Mouse (Mus musculus) layer of hippocampus, adult 8-10 months (tissue): ENCODE data around the gene Agap3. TPM values are rescaled to one million over a fixed set of nuclear protein-coding genes. Genes with fewer than 3 reads are reported as not detected.

Experiments
- DNase-seq, 2 experiments: peaks; one replicate each; pipeline ENCODE4 v3.0.0; 2022; ENCODE audit warnings: low spot score in 2 of 2
- total RNA-seq, 4 experiments: library from RNA; stranded (reverse); gene quantifications; 2 replicates each; pipeline ENCODE4 v1.2.4; 2022

Gene Agap3
- total RNA-seq, 4 experiments from 2014 or later: 563 to 611 (median 584) TPM

GRCm38 (mm10) chr5:24512271-24512670 is 60.3 kb downstream of the Agap3 start:
- no peak for DNase-seq

DNA sequence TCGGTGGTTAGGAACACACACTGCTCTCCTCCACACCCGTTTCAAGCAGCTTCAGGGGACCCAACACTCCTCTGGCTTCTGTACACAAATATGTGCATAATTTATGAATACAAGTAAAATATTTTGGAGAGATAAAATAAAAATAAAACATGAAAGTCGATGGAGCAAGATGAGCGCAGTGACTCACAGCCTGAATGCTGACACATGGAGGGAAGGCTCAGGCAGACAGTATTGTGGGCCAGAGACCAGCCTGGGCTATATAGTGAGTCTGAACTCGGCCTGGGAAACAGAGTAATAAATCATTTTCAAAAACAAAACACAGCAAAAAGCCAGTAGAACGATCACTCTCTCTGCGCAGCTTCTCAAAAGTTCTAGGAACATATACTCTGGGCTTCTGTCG is 69.4 kb downstream of the Agap3 start:
- DNase-seq: no peak

DNA sequence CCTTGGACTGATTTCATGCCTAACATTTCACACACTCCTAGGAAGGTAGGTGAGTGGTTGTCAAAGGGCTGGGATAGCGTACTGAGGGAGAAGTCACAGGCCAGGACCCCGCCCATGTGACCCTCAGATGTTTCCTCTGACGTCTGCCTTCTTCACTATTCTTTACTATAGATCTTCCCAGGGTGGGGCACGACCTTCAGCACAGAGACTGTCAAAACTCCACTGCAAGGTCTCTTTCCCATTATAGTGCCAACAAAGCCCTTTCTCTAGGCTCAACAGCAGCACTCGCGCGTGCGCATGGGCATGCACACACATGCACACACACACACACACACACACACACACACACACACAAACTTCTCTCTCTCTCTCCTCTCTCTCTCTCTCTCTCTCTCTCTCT is 71.8 kb downstream of the Agap3 start:
- DNase-seq: no peak

- DNase-seq: no peak
These were observed 72.5 kb downstream of the Agap3 start for GRCm38 (mm10) chr5:24524522-24524921.

- DNase-seq: no peak
These were observed 73.6 kb downstream of the Agap3 start for GRCm38 (mm10) chr5:24525360-24526189.

GRCm38 (mm10) chr5:24526190-24526888 is 74.4 kb downstream of the Agap3 start:
- DNase-seq: no peak

- DNase-seq: no peak
These were observed 74.9 kb downstream of the Agap3 start, which contains the start of gene Gbx1 for GRCm38 (mm10) chr5:24526889-24527230. TSS of gene Gbx1 (minus strand) at chr5:24527202.

DNA sequence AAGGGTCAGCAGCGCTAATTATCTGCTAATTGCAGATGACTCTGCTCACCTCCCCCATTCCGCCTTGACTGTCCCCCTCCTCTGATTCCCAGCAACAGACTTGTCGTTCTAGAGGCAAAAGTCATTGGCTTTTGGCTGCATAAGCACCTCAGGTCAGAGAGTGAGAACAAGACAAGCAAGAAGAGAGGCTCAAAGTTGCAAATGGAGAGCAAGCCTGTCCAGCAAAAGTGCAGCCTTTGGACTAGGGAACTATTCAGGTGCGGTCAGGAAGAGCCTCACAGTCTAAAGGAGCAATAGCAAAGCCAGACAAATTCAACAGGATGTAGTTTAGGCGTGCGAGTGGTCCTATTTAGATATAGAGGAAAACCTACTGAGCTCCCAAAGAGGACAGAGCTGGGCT is 75.8 kb downstream of the Agap3 start:
- DNase-seq: no peak

- peak; percentile 79 to 92 for DNase-seq
These were observed 78.2 kb downstream of the Agap3 start for GRCm38 (mm10) chr5:24530042-24530689.

DNA sequence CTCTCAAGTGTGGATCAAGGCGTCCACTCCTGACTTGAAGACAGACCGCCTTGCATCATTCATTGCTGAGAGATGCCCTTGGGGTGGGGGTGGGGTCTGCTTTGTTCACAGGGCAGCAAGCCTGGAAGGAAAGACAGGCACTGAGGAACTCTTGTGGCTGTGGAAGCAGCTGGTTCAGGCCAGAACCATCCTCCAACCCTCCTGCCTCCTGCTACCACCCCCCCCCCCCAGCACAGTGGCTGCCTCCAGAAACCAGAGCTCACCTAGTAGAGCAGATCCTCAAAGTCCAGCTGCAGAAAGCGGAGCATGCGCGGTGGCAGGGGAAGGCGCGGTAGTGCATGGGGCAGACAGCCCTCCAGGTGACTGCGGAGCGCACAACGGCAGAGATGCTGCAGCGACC is 81.4 kb downstream of the Agap3 start:
- DNase-seq: no peak

- DNase-seq: no peak
These were observed 82.3 kb downstream of the Agap3 start for GRCm38 (mm10) chr5:24534292-24534691.

GRCm38 (mm10) chr5:24535731-24536130 is 83.8 kb downstream of the Agap3 start:
- DNase-seq: no peak

- DNase-seq: no peak
These were observed 84.5 kb downstream of the Agap3 start for GRCm38 (mm10) chr5:24536511-24536910.

GRCm38 (mm10) chr5:24537618-24538017 is 85.6 kb downstream of the Agap3 start:
- DNase-seq: no peak

DNA sequence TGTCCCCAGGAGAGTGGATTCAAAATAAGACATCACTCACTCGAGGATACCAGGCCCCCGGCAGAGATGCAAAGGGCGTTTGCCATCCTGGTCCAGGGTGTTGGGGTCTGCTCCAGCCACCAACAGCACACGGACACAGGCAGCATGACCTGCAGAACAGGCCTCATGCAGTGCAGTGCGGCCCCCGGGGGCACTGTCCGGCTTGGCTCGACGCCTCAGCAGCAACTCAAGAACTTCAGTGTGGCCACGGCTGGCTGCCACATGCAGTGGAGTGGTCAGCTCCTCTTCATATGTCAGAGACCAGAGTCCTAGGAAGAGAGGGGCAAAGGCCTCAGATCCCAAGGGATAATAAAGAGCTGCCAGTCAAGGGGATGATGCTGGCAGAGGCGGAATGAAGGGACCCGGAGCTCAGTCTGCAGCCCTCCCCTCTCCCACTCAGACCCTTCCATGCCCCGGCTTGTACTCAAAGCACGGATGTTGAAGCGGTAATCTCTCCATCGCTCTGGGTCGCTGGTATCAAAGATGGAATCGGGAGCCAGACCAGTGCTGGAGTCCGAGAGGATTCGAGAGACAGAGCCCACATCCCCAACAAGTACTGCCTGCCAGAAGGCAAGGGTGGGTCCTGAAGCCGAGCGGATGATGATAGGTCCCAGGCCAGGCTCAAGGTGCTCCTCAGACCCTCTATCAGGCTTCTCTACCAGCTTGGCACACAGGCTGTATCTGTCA is 87.8 kb downstream of the Agap3 start:
- no peak for DNase-seq

DNA sequence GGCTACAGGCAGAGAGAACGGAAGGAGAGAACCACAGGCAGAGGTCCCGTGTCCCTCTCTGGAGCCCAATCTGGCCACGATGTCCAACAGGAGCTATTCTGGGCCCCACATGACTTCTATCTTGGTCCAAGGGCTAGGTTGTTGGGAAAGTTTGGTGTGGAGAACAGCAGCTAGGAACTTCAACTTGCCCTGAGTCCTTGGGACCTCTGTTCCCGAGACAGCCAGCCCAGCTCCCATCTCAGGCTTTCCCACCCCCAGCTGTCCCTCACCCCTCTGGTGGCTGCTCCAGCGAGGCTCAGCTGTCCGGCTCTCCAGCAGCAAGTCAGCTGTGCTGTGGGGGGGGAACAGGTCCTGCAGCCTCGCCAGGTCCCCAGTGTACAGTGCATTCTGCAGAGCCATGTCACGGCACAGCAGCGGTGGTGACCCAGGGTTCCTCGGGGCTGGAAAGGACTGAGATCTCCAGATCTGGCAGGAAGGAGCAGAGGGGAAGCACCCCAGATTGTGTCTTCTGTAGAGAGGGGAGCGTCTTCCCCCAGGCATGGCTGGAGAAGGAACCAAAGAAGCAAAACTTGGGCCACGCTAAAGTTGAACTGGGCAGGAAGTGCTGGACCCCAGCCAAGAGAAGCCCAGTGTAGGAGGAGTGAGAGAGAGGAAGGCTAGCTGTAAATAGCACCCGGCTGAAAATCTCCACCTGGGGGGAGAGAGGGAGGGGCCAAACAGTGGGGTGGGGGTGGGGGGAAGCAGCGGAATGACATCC is 88.6 kb downstream of the Agap3 start, which contains the start of gene Asb10:
Asb10 (minus strand) TSS at position 592 of the 757 bp plus-strand sequence.
- no peak for DNase-seq

DNA sequence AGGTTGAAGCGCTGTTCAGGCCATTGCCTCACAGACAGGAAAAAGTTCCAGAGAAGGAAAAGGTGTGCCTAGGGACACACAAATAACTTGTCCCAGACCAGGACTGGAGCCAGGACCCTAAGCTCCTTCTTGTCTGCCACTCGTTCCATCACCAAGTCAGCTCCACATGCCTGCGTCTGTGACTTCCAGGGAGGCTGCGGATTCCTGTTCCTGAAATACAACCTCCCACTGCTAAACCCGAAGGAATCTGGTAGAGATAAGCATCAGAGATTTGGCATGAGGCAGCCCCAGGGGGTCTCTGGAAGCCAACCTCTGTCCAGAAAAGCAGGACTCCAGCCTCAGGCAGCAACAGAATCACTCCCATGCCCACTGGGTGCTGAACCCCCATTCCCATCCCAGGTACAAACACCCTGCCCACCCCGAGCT is 89.2 kb downstream of the Agap3 start:
- no peak for DNase-seq

- DNase-seq: no peak
These were observed 90.7 kb downstream of the Agap3 start for GRCm38 (mm10) chr5:24542643-24543042.

DNA sequence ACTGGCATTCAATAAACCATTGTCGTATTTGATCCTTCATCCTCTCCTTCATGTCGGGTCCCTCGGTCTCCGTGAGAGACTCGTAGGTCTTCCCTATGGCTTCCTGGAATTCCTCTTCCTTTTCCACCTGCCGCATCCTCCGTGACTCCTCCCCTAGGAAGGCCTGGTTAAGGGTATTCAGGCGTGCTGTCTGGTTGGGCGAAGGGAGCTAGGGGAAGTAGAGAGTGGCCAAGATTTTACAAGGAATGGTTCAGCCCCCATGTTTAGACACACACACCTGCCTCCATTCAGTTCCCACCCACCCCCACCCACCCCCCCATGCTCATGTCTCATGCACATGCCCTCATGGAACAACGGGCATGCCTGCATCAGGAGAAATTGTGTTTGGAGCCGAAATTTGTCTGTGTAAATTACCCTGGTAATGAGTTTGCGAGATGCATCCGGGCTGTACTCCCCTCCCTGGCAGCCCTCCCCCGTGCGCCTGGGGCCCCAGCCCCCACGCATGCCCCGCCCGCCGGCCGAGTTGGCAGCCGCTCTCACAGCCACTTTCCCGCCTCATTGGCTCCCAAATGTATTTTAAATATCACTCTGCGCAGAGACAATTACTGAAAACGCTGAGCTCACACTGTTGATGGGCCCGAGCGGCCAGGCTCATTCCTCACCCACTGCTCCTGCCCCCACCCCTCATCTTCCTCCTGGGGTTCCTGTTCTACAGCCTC is 98.8 kb downstream of the Agap3 start:
- DNase-seq: peak in 1 of 2 experiments; percentile 41

- no peak for DNase-seq
These were observed 99.3 kb downstream of the Agap3 start for GRCm38 (mm10) chr5:24551317-24551688.
